Mouse (Mus musculus) heart, postnatal 0 days (tissue): Measurements from ENCODE around the gene Grin2a. TPM values are rescaled to one million over a fixed set of nuclear protein-coding genes. Genes with fewer than 3 reads are reported as not detected.
"Not testable (repeated sequence)": the region's sequence is repeated elsewhere in the genome, so short reads cannot be mapped to it uniquely, and the experiment has no call there.

Source experiments
- ATAC-seq: fragments of 200-750 bp; cut with Nextera tagmentation; 2 replicates; pipeline ENCODE4 v1.8.0; 2017; ENCODE audit warnings: low read depth, moderate number of reproducible peaks, moderate library complexity; ENCODE audit not compliant: insufficient read depth
- DNase-seq: peaks from one replicate; pipeline ENCODE4 v3.0.0-alpha.2; 2016; ENCODE audit warnings: low spot score
- H3K27ac ChIP-seq: fragments of 300-500 bp; sonication (generic); 2 replicates; pipeline ENCODE4 v1.5.1; 2014; ENCODE audit warnings: low read depth, mild to moderate bottlenecking
- H3K27me3 ChIP-seq: fragments of 300-500 bp; sonication (generic); 2 replicates; pipeline ENCODE4 v1.6.1; 2014; ENCODE audit warnings: low read length, mixed read lengths; ENCODE audit not compliant: control insufficient read depth, insufficient read depth
- H3K36me3 ChIP-seq: fragments of 300-500 bp; sonication (generic); replicated peaks from 2 replicates; pipeline ENCODE4 v1.6.1; 2014; ENCODE audit warnings: low read length, mixed read lengths; ENCODE audit not compliant: control insufficient read depth, insufficient read depth
- H3K4me1 ChIP-seq: fragments of 300-500 bp; sonication (generic); 2 replicates; pipeline ENCODE4 v1.6.1; 2014; ENCODE audit warnings: antibody characterized with exemption; ENCODE audit not compliant: control insufficient read depth, insufficient read depth
- H3K4me2 ChIP-seq: fragments of 300-500 bp; sonication (generic); 2 replicates; pipeline ENCODE4 v1.6.1; 2014; ENCODE audit warnings: low read depth, mild to moderate bottlenecking, low read length, moderate library complexity
- H3K4me3 ChIP-seq: fragments of 300-500 bp; sonication (generic); 2 replicates; pipeline ENCODE4 v1.5.1; 2014; ENCODE audit warnings: low read depth, low read length
- H3K9ac ChIP-seq: fragments of 300-500 bp; sonication (generic); replicated peaks from 2 replicates; pipeline ENCODE4 v1.6.1; 2014; ENCODE audit warnings: low read depth, low read length, mixed read lengths
- H3K9me3 ChIP-seq: fragments of 300-500 bp; sonication (generic); replicated peaks from 2 replicates; pipeline ENCODE4 v1.6.1; 2016; ENCODE audit warnings: low read length; ENCODE audit not compliant: control insufficient read depth
- CTCF ChIP-seq: IDR thresholded peaks from 2 replicates; pipeline ENCODE4 v1.5.1; 2016; ENCODE audit warnings: antibody characterized with exemption, control low read depth, low read depth
- EP300 ChIP-seq: IDR thresholded peaks from 2 replicates; pipeline ENCODE4 v1.6.1; 2016; ENCODE audit warnings: antibody characterized with exemption, low read depth
- WGBS: fragments of 180-500 bp; shearing (Covaris S2); extraction: QIAGEN DNeasy Blood & Tissue Kit; methylation state at CpG from one replicate; pipeline ENCODE4 v1.1.7; 2014; 5-methylcytosine and 5-hydroxymethylcytosine counted together
- polyA plus RNA-seq: library from polyadenylated mRNA; unstranded; fragments of >200 nt; fragmentation: Nextera tagmentation; extraction: Ambion mirVana; gene quantifications from 2 replicates; pipeline ENCODE4 v1.2.1, GENCODE M21; 2015
- total RNA-seq: library from RNA; depleted of rRNA; stranded (reverse); fragments of >200 nt; gene quantifications from 2 replicates; pipeline ENCODE4 v1.2.3, GENCODE M21; 2014; ENCODE audit warnings: low replicate concordance

The Grin2a gene
- total and polyA plus RNA-seq, 2 experiments from 2014 or later, result 0.15 to 0.38 TPM

DNA sequence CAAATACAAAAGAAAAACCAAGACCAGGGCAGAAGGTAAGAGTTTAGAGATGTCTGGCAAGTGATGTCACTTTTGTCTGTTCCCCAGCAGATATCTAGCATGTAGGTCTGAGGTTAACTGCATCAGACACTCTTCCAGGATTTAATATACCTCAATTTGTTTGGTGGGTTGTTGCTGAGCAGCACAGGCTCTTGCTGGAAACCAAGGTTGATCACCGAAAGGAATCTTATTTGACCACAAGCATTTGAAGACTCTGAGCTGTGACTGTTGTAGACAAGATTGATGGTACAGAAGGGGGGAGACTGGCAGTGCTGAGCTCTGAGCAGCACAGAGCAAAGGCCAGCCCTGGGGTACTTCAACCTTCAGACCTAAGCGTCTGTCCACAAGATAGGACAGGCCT is 378.1 kb downstream of the Grin2a start:
- Histone ChIP-seq H3K27ac (no peak overlapping the region), H3K27me3 (no peaks in the 10 kb centered on the region), H3K36me3 (no peaks in the 10 kb centered on the region), H3K9ac (no peak overlapping the region), H3K4me1 (no peaks in the 10 kb centered on the region), H3K4me2 (no peak overlapping the region), H3K9me3 (no peaks in the 10 kb centered on the region), H3K4me3 (no peak overlapping the region)
- no peak for TF ChIP-seq CTCF
- no peak for TF ChIP-seq EP300
- 79% methylated on average over 2 of the region's 2 CpGs for WGBS
- no peak for DNase-seq
- no peak for ATAC-seq

DNA sequence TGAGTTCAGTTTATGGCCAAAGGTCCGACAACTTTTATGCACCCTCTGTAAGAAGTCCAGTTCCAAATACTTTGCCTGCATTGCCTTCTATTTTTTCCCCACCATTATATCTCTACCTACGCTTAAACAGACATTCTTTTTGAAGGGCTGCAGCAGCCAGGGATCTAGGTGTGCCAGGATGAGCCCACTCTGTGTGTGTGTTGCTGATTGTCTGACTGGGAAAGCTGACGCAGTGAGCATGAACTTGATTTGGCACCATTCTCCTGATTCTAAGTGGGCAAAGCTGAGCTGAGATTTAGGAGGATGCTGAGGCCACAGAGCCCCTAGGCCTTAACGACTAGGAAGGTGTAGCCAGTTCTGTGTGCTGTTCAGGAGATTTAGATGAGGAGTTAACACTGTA is 378.6 kb downstream of the Grin2a start:
- Histone ChIP-seq H3K36me3 (no peaks in the 10 kb centered on the region), H3K27ac (no peak overlapping the region), H3K4me2 (no peak overlapping the region), H3K4me1 (no peaks in the 10 kb centered on the region), H3K9ac (no peak overlapping the region), H3K4me3 (no peak overlapping the region), H3K27me3 (no peaks in the 10 kb centered on the region), H3K9me3 (no peaks in the 10 kb centered on the region)
- DNase-seq, result no peak
- 64% methylated on average over 4 of the region's 4 CpGs for WGBS
- ATAC-seq, result no peak
- no peak for TF ChIP-seq EP300
- TF ChIP-seq CTCF, result no peak

- not testable (repeated sequence) for ATAC-seq, H3K4me1 ChIP-seq, H3K9ac ChIP-seq, H3K4me3 ChIP-seq, H3K36me3 ChIP-seq, H3K27me3 ChIP-seq, H3K27ac ChIP-seq, DNase-seq, H3K9me3 ChIP-seq, H3K4me2 ChIP-seq
- 54% methylated on average over 5 of the region's 6 CpGs for WGBS
Measured at GRCm38 (mm10) chr16:9612596-9612995, 382.8 kb downstream of the Grin2a start.

- Histone ChIP-seq H3K4me3 (no peak overlapping the region), H3K4me1 (no peaks in the 10 kb centered on the region), H3K9me3 (no peaks in the 10 kb centered on the region), H3K27ac (no peak overlapping the region), H3K36me3 (no peaks in the 10 kb centered on the region), H3K9ac (no peak overlapping the region), H3K27me3 (no peaks in the 10 kb centered on the region), H3K4me2 (no peak overlapping the region)
- DNase-seq, result no peak
- no peak for TF ChIP-seq EP300
- no peak for TF ChIP-seq CTCF
- ATAC-seq, result no peak
- 57% methylated on average over 2 of the region's 2 CpGs for WGBS
Measured at GRCm38 (mm10) chr16:9607432-9607831, 387.9 kb downstream of the Grin2a start.

- ATAC-seq, result no peak
- DNase-seq, result no peak
- Histone ChIP-seq H3K4me1 (no peaks in the 10 kb centered on the region), H3K4me2 (no peak overlapping the region), H3K27me3 (no peaks in the 10 kb centered on the region), H3K9ac (no peak overlapping the region), H3K9me3 (no peaks in the 10 kb centered on the region), H3K27ac (no peak overlapping the region), H3K36me3 (no peaks in the 10 kb centered on the region), H3K4me3 (no peak overlapping the region)
- TF ChIP-seq EP300 (no peak), CTCF (no peak)
- 73% methylated on average over 5 of the region's 5 CpGs for WGBS
Measured at GRCm38 (mm10) chr16:9603983-9604382, 391.4 kb downstream of the Grin2a start.

DNA sequence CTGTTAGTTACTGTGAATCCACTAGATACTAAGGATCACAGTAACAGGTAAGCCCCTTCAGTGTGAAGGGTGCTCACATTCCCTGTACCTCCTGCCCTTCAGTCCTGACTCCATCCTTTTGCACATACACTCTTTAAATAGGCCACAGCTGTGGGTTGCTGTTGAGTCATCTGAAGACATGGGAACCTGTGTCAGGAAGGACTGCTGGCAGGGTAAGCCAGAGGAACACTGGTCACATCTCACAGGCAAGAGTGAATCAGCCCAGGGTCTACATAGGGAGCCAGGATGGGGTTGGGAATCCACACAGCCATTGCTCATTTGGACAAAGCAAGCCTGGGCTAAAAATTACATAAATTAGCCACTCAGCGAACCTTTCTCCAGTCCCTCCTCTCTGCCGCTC is 392.8 kb downstream of the Grin2a start:
- Histone ChIP-seq H3K36me3 (no peaks in the 10 kb centered on the region), H3K27ac (no peak overlapping the region), H3K4me3 (no peak overlapping the region), H3K4me2 (no peak overlapping the region), H3K9ac (no peak overlapping the region), H3K27me3 (no peaks in the 10 kb centered on the region), H3K9me3 (no peaks in the 10 kb centered on the region), H3K4me1 (no peaks in the 10 kb centered on the region)
- no peak for TF ChIP-seq EP300
- TF ChIP-seq CTCF, result no peak
- WGBS, result 69% methylated on average over 2 of the region's 2 CpGs
- DNase-seq (no peak), ATAC-seq (no peak)
